Mouse (Mus musculus): ENCODE results near the gene Ankrd17. TPM values are rescaled to one million over a fixed set of nuclear protein-coding genes. Genes with fewer than 3 reads are reported as not detected.

Ankrd17 gene
- polyA plus RNA-seq, 1 experiment from 2014 or later, result 87.9 TPM

DNA sequence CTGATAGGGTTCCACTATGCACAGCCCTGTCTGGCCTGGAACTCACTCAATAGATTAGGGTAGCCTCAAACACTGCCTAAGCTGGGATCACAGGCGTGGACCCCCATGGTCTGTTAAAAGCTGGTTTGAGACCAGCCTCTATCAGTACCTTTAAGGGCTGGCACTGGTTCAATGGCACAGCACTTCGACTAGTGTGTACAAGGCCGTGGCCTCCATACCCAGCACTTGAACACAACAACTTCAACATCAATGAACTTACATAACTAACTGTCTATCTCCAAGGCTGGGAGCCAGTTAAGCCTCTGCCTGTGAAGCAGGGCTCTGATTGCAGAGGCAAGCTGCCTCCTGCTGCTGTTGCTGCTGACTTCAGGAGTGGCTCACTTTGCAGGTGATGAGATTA is 148.6 kb downstream of the Ankrd17 start:
- H3K27ac ChIP-seq, result no peak overlapping the region
- WGBS (ENCODE audit: missing documents), result 97% methylated on average over 3 of the region's 3 CpGs
- peaks cover 39% of the 10 kb centered on the region for H3K36me3 ChIP-seq (ENCODE audit: inconsistent target)
- H3K79me2 ChIP-seq (ENCODE audit: inconsistent target), result peaks cover 12% of the 10 kb centered on the region
- H3K4me3 ChIP-seq (ENCODE audit: inconsistent target), result no peak overlapping the region

DNA sequence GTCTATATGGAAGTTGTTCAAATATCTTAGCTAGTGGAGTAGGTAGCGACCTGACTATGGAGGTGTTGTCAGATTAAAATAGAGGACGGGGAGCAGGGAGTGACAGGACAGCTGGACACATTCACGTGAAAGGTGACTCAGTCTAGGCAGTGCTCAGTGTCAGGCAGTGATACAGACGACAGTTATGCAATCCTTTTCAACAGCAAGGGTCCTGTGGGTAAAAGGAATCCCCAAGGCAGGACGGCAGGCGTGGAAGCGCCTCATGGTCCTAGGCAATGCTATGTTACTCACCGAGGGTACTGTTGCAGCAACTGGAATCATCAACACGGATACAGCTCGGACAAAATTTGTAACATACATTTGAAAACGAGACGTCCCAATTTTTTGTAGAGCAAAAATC is 149.2 kb downstream of the Ankrd17 start:
- WGBS (ENCODE audit: missing documents), result 91% methylated on average over 12 of the region's 12 CpGs
- H3K27ac ChIP-seq, result no peak overlapping the region
- H3K4me3 ChIP-seq (ENCODE audit: inconsistent target), result no peak overlapping the region
- peaks cover 39% of the 10 kb centered on the region for H3K36me3 ChIP-seq (ENCODE audit: inconsistent target)
- peaks cover 6% of the 10 kb centered on the region; the same call in 1 of the 2 replicates for H3K79me2 ChIP-seq (ENCODE audit: inconsistent target)

DNA sequence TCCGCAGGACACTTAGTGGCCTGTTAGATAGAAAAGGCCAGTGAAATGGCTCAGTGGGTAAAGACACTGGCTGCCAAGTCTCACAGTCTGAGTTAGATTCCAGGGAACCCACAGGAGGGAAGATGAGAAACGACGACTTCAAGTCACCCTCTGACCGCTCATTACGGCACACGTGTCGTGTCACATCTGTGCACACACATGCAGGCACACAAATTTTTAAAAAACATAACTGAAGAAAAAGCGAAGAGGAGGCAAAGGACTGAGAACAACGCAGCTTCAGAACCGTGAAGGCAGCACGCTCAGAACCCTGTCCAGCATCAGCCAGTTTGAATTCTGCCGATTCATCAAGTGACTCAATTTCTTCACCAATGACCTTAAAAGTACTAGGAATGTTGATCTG is 153.0 kb downstream of the Ankrd17 start:
- Histone ChIP-seq H3K4me3 (ENCODE audit: inconsistent target) (no peak overlapping the region), H3K79me2 (ENCODE audit: inconsistent target) (no peaks in the 10 kb centered on the region), H3K36me3 (ENCODE audit: inconsistent target) (peaks cover 28% of the 10 kb centered on the region), H3K27ac (no peak overlapping the region)
- 98% methylated on average over 12 of the region's 12 CpGs for WGBS (ENCODE audit: missing documents)

DNA sequence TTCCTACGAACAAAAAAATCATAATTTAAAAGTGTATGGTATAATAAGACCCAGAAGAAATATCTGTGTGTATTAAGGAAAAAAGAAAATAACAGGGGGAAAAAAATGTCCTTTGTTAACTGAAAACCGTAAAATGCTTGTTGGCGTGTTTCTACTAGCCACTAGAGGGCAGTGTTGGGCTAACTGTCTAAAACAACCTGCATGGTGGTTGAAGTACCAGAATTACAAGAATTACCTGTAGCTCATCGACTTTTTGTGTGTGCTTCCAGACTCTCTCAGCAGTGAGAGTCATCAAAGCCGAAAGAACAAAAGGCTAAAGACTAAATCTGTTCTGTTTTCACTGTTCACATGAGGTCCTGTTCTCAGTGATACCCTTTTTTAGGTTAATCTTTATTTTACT is 163.2 kb downstream of the Ankrd17 start:
- H3K79me2 ChIP-seq (ENCODE audit: inconsistent target), result no peaks in the 10 kb centered on the region
- 13% methylated on average over 5 of the region's 5 CpGs for WGBS (ENCODE audit: missing documents)
- H3K36me3 ChIP-seq (ENCODE audit: inconsistent target), result no peaks in the 10 kb centered on the region
- no peak overlapping the region for H3K27ac ChIP-seq
- H3K4me3 ChIP-seq (ENCODE audit: inconsistent target), result no peak overlapping the region

DNA sequence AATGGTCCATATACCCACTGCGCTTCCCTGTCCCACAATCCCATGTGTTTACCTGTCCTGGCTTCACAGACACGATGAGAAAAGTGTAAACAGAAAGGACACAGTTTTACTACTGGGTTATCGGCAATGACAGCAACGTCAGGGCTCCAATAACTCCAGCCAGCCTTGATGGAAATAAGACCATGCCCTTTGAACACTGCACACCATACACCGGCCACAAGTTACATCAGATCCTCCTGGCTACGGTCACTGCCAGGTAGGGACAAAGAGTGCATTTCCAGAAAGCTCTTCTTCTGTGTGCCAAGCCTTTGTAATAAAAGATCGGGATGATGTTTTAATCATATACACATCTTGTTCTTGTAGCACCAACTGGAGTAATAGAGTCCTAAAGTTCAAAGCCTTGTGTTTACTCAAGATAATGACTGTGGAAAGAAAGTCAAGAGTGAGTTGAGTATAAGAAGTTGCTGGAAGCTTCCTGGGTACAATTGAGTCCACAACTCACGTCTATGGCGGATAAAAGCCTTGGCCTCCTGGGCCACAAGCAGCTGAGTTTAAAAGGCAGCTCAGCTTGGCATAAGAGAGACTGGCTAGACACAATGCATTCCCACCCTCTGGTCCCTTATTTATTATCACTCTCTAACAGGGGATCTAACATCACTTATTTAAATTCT is 163.8 kb downstream of the Ankrd17 start:
- 86% methylated on average over 9 of the region's 9 CpGs for WGBS (ENCODE audit: missing documents)
- no peak overlapping the region for H3K27ac ChIP-seq
- H3K4me3 ChIP-seq (ENCODE audit: inconsistent target), result no peak overlapping the region
- no peaks in the 10 kb centered on the region for H3K36me3 ChIP-seq (ENCODE audit: inconsistent target)
- H3K79me2 ChIP-seq (ENCODE audit: inconsistent target), result no peaks in the 10 kb centered on the region

DNA sequence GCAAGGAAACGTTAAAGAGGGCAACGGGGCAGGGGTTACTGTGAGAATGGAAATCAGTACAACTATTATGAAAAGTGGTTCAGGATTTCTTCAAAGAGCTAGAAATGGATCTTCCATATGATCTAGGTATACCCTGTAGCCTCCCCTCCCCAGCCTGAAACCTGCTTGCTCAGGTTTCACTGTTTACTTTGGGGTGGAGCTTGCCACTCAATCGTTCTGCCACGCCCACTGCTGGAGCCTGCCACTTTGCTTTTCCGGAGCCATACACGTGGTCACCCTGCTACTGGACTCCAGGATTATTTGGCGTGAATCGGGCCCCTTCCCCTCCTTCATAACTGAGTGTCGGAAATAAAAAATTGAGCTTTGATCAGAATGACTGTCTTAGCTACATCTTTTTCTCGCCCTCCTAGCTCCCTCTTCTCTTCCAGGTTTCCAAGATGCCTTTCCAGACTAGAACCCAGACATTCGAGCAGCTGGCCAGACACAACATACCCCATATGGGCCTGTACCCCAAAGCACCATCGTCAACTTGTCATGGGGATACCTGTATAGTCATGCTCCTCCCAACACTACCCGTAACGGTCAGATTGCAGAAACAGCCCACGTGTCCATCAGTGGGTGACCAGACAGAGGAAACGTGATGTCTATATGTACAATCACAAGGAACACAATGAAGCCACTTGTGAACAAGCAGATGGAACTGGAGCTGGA is 166.3 kb downstream of the Ankrd17 start:
- 64% methylated on average over 16 of the region's 16 CpGs for whole genome bisulfite sequencing (ENCODE audit: missing documents)
- H3K4me3 ChIP-seq (ENCODE audit: inconsistent target), result no peak overlapping the region
- no peaks in the 10 kb centered on the region for H3K36me3 ChIP-seq (ENCODE audit: inconsistent target)
- H3K79me2 ChIP-seq (ENCODE audit: inconsistent target), result no peaks in the 10 kb centered on the region
- no peak overlapping the region for H3K27ac ChIP-seq

DNA sequence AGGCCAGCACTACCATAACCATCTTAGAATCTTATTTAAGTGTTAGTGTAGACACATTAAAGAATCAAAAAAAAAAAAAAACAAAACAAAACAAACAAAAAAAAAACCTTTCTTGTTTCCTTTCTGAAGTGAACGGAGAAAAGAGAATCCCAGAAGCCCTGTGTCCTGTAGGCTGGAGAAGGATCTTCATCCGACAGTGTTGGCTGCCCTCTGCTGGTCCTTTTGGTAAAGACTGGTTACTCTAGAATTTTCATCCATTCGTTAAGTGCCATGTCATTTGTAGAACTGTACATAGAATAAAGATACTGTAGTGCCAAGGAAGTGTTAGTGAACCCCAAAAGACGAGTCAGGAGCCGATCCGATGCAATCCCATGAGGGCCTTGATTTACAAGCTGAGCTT is 171.5 kb downstream of the Ankrd17 start:
- no peaks in the 10 kb centered on the region for H3K79me2 ChIP-seq (ENCODE audit: inconsistent target)
- 22% methylated on average over 6 of the region's 6 CpGs for WGBS (ENCODE audit: missing documents)
- no peak overlapping the region for H3K4me3 ChIP-seq (ENCODE audit: inconsistent target)
- H3K36me3 ChIP-seq (ENCODE audit: inconsistent target), result no peaks in the 10 kb centered on the region
- H3K27ac ChIP-seq, result no peak overlapping the region

DNA sequence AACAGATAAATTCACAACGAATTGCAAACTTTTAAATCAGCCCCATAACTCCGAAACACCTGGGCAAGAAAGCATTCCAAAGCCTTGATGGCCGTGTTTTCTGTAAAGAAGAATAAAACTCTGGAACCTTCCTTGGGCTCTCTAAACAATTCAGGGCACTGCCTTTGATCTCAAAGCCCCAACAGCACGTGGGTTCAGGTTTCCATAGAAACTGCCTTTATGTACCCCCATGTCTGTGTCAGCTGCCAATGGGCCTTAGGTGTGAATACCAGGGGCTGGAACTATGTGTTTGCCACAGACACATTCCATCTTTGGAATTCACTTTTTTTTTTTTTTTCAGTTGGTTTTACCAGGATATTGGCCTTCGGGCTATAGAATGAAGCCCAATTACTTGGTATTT is 183.6 kb downstream of the Ankrd17 start:
- Histone ChIP-seq H3K79me2 (ENCODE audit: inconsistent target) (no peaks in the 10 kb centered on the region), H3K36me3 (ENCODE audit: inconsistent target) (no peaks in the 10 kb centered on the region), H3K27ac (no peak overlapping the region), H3K4me3 (ENCODE audit: inconsistent target) (no peak overlapping the region)
- 69% methylated on average over 4 of the region's 5 CpGs for WGBS (ENCODE audit: missing documents)

DNA sequence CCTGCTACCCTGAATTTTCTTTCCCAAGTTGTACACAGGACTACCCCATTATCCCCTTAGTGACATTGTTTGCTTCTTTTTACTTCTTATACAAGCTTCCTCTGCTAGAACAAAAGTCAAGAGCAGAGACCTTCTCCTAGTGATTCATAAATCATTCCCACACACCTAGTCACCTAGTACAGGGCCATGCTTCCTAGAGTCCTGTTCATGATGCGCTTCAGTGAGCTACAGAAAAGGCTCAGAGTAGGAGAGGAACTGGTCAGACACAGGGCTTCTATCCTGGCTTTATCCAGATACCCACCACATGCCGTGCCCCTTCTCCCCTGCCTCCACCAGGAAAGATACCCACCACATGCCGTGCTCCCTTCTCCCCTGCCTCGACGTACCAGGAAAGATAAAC is 187.3 kb downstream of the Ankrd17 start:
- Histone ChIP-seq H3K27ac (no peak overlapping the region), H3K4me3 (ENCODE audit: inconsistent target) (no peak overlapping the region), H3K36me3 (ENCODE audit: inconsistent target) (no peaks in the 10 kb centered on the region), H3K79me2 (ENCODE audit: inconsistent target) (no peaks in the 10 kb centered on the region)
- WGBS (ENCODE audit: missing documents), result 78% methylated on average over 2 of the region's 5 CpGs

DNA sequence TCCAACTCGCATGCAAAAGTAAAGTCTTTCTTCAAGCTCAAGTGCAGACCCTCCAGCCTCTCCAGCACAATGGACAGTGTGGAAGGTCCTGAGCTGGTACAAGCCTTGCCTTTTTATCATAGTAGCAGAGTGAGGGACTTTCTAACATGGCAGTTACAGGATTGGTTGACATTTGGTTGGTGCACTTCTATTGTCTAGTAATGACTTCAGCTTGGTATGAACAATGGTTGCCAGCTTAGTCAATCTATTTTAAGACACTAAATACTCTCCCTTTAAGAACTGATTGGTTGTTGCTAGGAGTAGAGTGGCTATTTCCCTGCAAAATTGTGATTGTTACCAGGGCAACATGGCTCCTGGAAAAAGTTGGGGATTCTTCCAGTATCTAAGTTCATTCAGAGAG is 188.3 kb downstream of the Ankrd17 start:
- Histone ChIP-seq H3K79me2 (ENCODE audit: inconsistent target) (no peaks in the 10 kb centered on the region), H3K4me3 (ENCODE audit: inconsistent target) (no peak overlapping the region), H3K27ac (no peak overlapping the region), H3K36me3 (ENCODE audit: inconsistent target) (no peaks in the 10 kb centered on the region)
- WGBS (ENCODE audit: missing documents), result 85% methylated on average over 1 of the region's 1 CpGs

Other genes with a start within 250 kb of the Ankrd17 start
- 4.0 to 15.1 TPM (median 7.0 TPM) in 3 replicates for gene Cox18, start 142.6 kb downstream of the Ankrd17 start, polyA plus RNA-seq (2018)
- 0.74 to 1.5 TPM (median 1.4 TPM) in 3 replicates for gene Gm9958, start 627 bp upstream of the Ankrd17 start, polyA plus RNA-seq (2018)
- not detected in 3 replicates for gene Alb, start 94.3 kb upstream of the Ankrd17 start, polyA plus RNA-seq (2018)
- gene Afp, start 124.2 kb upstream of the Ankrd17 start, polyA plus RNA-seq (2018), result 0.50 to 2.2 TPM (median 0.50 TPM) in 3 replicates
- gene Afm, start 152.4 kb upstream of the Ankrd17 start, polyA plus RNA-seq (2018), result not detected in 3 replicates
- gene 5830473C10Rik, start 194.5 kb upstream of the Ankrd17 start, polyA plus RNA-seq (2018), result not detected in 3 replicates

Data from macrophage (primary cell).